Mouse (Mus musculus) hindbrain, embryonic 15.5 days (tissue): Measurements from ENCODE around the gene Gm20388. TPM values are rescaled to one million over a fixed set of nuclear protein-coding genes. Genes with fewer than 3 reads are reported as not detected.

Experiments
- ATAC-seq: fragments of 200-750 bp; cut with Nextera tagmentation; 2 replicates; pipeline ENCODE4 v1.8.0; 2017; ENCODE audit warnings: low read depth, moderate number of reproducible peaks, moderate TSS enrichment; ENCODE audit not compliant: low FRiP score
- H3K27ac ChIP-seq: fragments of 300-500 bp; sonication (generic); replicated peaks from 2 replicates; pipeline ENCODE4 v1.5.1; 2015; ENCODE audit warnings: mild to moderate bottlenecking, inconsistent platforms
- H3K27me3 ChIP-seq: fragments of 300-500 bp; sonication (generic); 2 replicates; pipeline ENCODE4 v1.6.1; 2015; ENCODE audit warnings: control low read depth, inconsistent platforms
- H3K36me3 ChIP-seq: fragments of 300-500 bp; sonication (generic); 2 replicates; pipeline ENCODE4 v1.6.1; 2015; ENCODE audit warnings: control low read depth, inconsistent platforms
- H3K4me1 ChIP-seq: fragments of 300-500 bp; sonication (generic); replicated peaks from 2 replicates; pipeline ENCODE4 v1.6.1; 2015; ENCODE audit warnings: control low read depth, inconsistent platforms
- H3K4me2 ChIP-seq: fragments of 300-500 bp; sonication (generic); 2 replicates; pipeline ENCODE4 v1.6.1; 2015; ENCODE audit warnings: moderate library complexity, mild to moderate bottlenecking, inconsistent platforms
- H3K4me3 ChIP-seq: fragments of 300-500 bp; sonication (generic); 2 replicates; pipeline ENCODE4 v1.5.1; 2015; ENCODE audit warnings: mild to moderate bottlenecking, inconsistent platforms
- H3K9ac ChIP-seq: fragments of 300-500 bp; sonication (generic); 2 replicates; pipeline ENCODE4 v1.6.1; 2015; ENCODE audit warnings: inconsistent platforms
- H3K9me3 ChIP-seq: fragments of 300-500 bp; sonication (generic); 2 replicates; pipeline ENCODE4 v1.6.1; 2016; ENCODE audit warnings: control low read depth, inconsistent platforms
- WGBS: fragments of 180-500 bp; shearing (Covaris S2); methylation state at CpG from one replicate; pipeline ENCODE4 v1.1.7; 2015; 5-methylcytosine and 5-hydroxymethylcytosine counted together
- polyA plus RNA-seq: library from polyadenylated mRNA; unstranded; fragments of >200 nt; fragmentation: Nextera tagmentation; extraction: Ambion mirVana; gene quantifications from 2 replicates; pipeline ENCODE4 v1.2.1, GENCODE M21; 2015

The Gm20388 gene
- polyA plus RNA-seq, 1 experiment from 2014 or later: 5.4 TPM

GRCm38 (mm10) chr8:123668681-123669080 lies 3758.0 kb downstream of the Gm20388 start:
- H3K27ac ChIP-seq: no peak overlapping the region
- H3K36me3 ChIP-seq: peaks cover 2% of the 10 kb centered on the region
- no peak overlapping the region for H3K4me2 ChIP-seq
- H3K9ac ChIP-seq: no peak overlapping the region
- H3K9me3 ChIP-seq: no peaks in the 10 kb centered on the region
- no peak overlapping the region for H3K4me3 ChIP-seq
- H3K27me3 ChIP-seq: no peaks in the 10 kb centered on the region
- no peak for ATAC-seq
- 50% methylated on average over 4 of the region's 4 CpGs for WGBS
- no peaks in the 10 kb centered on the region for H3K4me1 ChIP-seq

GRCm38 (mm10) chr8:123670766-123671165 lies 3760.1 kb downstream of the Gm20388 start:
- Histone ChIP-seq H3K27ac (no peak overlapping the region), H3K27me3 (no peaks in the 10 kb centered on the region), H3K9me3 (no peaks in the 10 kb centered on the region), H3K4me1 (peaks cover 9% of the 10 kb centered on the region; the same call in 1 of the 2 replicates), H3K4me3 (no peak overlapping the region), H3K4me2 (no peak overlapping the region), H3K9ac (no peak overlapping the region), H3K36me3 (no peaks in the 10 kb centered on the region)
- no peak for ATAC-seq
- WGBS: 41% methylated on average over 7 of the region's 7 CpGs

- Histone ChIP-seq H3K9me3 (no peaks in the 10 kb centered on the region), H3K27me3 (no peaks in the 10 kb centered on the region), H3K9ac (no peak overlapping the region), H3K4me2 (no peak overlapping the region), H3K4me1 (peaks cover 9% of the 10 kb centered on the region; the same call in 1 of the 2 replicates), H3K36me3 (no peaks in the 10 kb centered on the region), H3K4me3 (no peak overlapping the region), H3K27ac (no peak overlapping the region)
- WGBS: 67% methylated on average over 7 of the region's 7 CpGs
- no peak for ATAC-seq
Measured at GRCm38 (mm10) chr8:123671454-123671853, 3760.8 kb downstream of the Gm20388 start.

- H3K27ac ChIP-seq: no peak overlapping the region
- H3K4me3 ChIP-seq: no peak overlapping the region
- no peak overlapping the region for H3K9ac ChIP-seq
- peaks cover 9% of the 10 kb centered on the region; the same call in 1 of the 2 replicates for H3K4me1 ChIP-seq
- H3K27me3 ChIP-seq: no peaks in the 10 kb centered on the region
- H3K36me3 ChIP-seq: no peaks in the 10 kb centered on the region
- H3K4me2 ChIP-seq: no peak overlapping the region
- WGBS: 78% methylated on average over 6 of the region's 6 CpGs
- no peak for ATAC-seq
- H3K9me3 ChIP-seq: no peaks in the 10 kb centered on the region
Measured at GRCm38 (mm10) chr8:123672648-123673047, 3762.0 kb downstream of the Gm20388 start.

GRCm38 (mm10) chr8:123675611-123676010 lies 3765.0 kb downstream of the Gm20388 start:
- H3K9me3 ChIP-seq: no peaks in the 10 kb centered on the region
- no peak overlapping the region for H3K9ac ChIP-seq
- peaks cover 9% of the 10 kb centered on the region; the same call in 1 of the 2 replicates for H3K4me1 ChIP-seq
- ATAC-seq: no peak
- no peak overlapping the region; the same call in 1 of the 2 replicates for H3K27ac ChIP-seq
- H3K4me3 ChIP-seq: no peak overlapping the region
- no peak overlapping the region for H3K4me2 ChIP-seq
- no peaks in the 10 kb centered on the region for H3K36me3 ChIP-seq
- H3K27me3 ChIP-seq: no peaks in the 10 kb centered on the region
- WGBS: 55% methylated on average over 5 of the region's 5 CpGs

GRCm38 (mm10) chr8:123678390-123678789 lies 3767.7 kb downstream of the Gm20388 start:
- H3K27ac ChIP-seq: no peak overlapping the region
- H3K9ac ChIP-seq: no peak overlapping the region
- no peaks in the 10 kb centered on the region for H3K36me3 ChIP-seq
- no peaks in the 10 kb centered on the region for H3K27me3 ChIP-seq
- WGBS: 90% methylated on average over 4 of the region's 4 CpGs
- ATAC-seq: no peak
- no peak overlapping the region for H3K4me2 ChIP-seq
- H3K9me3 ChIP-seq: no peaks in the 10 kb centered on the region
- H3K4me3 ChIP-seq: no peak overlapping the region
- H3K4me1 ChIP-seq: peaks cover 12% of the 10 kb centered on the region; the same call in 1 of the 2 replicates

- WGBS: 24% methylated on average over 18 of the region's 18 CpGs
Measured at GRCm38 (mm10) chr8:123682073-123682761, 3771.6 kb downstream of the Gm20388 start.

GRCm38 (mm10) chr8:123683321-123683720 lies 3772.7 kb downstream of the Gm20388 start:
- H3K4me2 ChIP-seq: no peak overlapping the region
- no peak for ATAC-seq
- H3K9me3 ChIP-seq: no peaks in the 10 kb centered on the region
- no peaks in the 10 kb centered on the region for H3K27me3 ChIP-seq
- 61% methylated on average over 7 of the region's 7 CpGs for WGBS
- H3K27ac ChIP-seq: no peak overlapping the region
- H3K9ac ChIP-seq: no peak overlapping the region
- no peak overlapping the region for H3K4me3 ChIP-seq
- H3K36me3 ChIP-seq: no peaks in the 10 kb centered on the region
- H3K4me1 ChIP-seq: peaks cover 3% of the 10 kb centered on the region; the same call in 1 of the 2 replicates

More at GRCm38 (mm10) chr8:123682073-123682761, 3771.6 kb downstream of the Gm20388 start:
- Histone ChIP-seq H3K27me3 (no peaks in the 10 kb centered on the region), H3K9ac (no peak overlapping the region), H3K4me1 (peaks cover 3% of the 10 kb centered on the region; the same call in 1 of the 2 replicates), H3K4me3 (no peak overlapping the region), H3K4me2 (no peak overlapping the region), H3K9me3 (no peaks in the 10 kb centered on the region), H3K27ac (no peak overlapping the region), H3K36me3 (no peaks in the 10 kb centered on the region)
- ATAC-seq: peak; percentile 19; the same call in 1 of the 2 replicates

GRCm38 (mm10) chr8:123684806-123685205 lies 3774.2 kb downstream of the Gm20388 start:
- Histone ChIP-seq H3K36me3 (no peaks in the 10 kb centered on the region), H3K4me3 (no peak overlapping the region), H3K9ac (no peak overlapping the region), H3K4me1 (peaks cover 3% of the 10 kb centered on the region; the same call in 1 of the 2 replicates), H3K4me2 (no peak overlapping the region), H3K9me3 (no peaks in the 10 kb centered on the region), H3K27ac (peak overlapping the region; percentile 64), H3K27me3 (no peaks in the 10 kb centered on the region)
- WGBS: 80% methylated on average over 7 of the region's 7 CpGs
- no peak for ATAC-seq

GRCm38 (mm10) chr8:123685477-123685876 lies 3774.8 kb downstream of the Gm20388 start:
- peak overlapping the region; percentile 64 for H3K27ac ChIP-seq
- no peaks in the 10 kb centered on the region for H3K36me3 ChIP-seq
- WGBS: 59% methylated on average over 4 of the region's 4 CpGs

GRCm38 (mm10) chr8:123687826-123688225 lies 3777.2 kb downstream of the Gm20388 start:
- Histone ChIP-seq H3K4me1 (no peaks in the 10 kb centered on the region; the same call in 1 of the 2 replicates), H3K36me3 (no peaks in the 10 kb centered on the region), H3K4me3 (no peak overlapping the region), H3K27ac (no peak overlapping the region), H3K9me3 (no peaks in the 10 kb centered on the region), H3K4me2 (no peak overlapping the region), H3K9ac (no peak overlapping the region), H3K27me3 (no peaks in the 10 kb centered on the region)
- 65% methylated on average over 4 of the region's 4 CpGs for WGBS
- ATAC-seq: no peak

More at GRCm38 (mm10) chr8:123685477-123685876, 3774.8 kb downstream of the Gm20388 start:
- Histone ChIP-seq H3K27me3 (no peaks in the 10 kb centered on the region), H3K9me3 (no peaks in the 10 kb centered on the region), H3K9ac (no peak overlapping the region), H3K4me1 (peaks cover 3% of the 10 kb centered on the region; the same call in 1 of the 2 replicates), H3K4me2 (no peak overlapping the region), H3K4me3 (no peak overlapping the region)
- ATAC-seq: no peak

- H3K4me2 ChIP-seq: no peak overlapping the region
- no peak overlapping the region for H3K9ac ChIP-seq
- H3K36me3 ChIP-seq: no peaks in the 10 kb centered on the region
- no peaks in the 10 kb centered on the region for H3K4me1 ChIP-seq
- no peaks in the 10 kb centered on the region for H3K9me3 ChIP-seq
- ATAC-seq: no peak
- 89% methylated on average over 10 of the region's 10 CpGs for WGBS
- no peaks in the 10 kb centered on the region for H3K27me3 ChIP-seq
- H3K4me3 ChIP-seq: no peak overlapping the region
- H3K27ac ChIP-seq: no peak overlapping the region
Measured at GRCm38 (mm10) chr8:123692165-123692962, 3781.7 kb downstream of the Gm20388 start.
